Mouse (Mus musculus) thymus, postnatal 25 days (tissue): Measurements from ENCODE around the gene Tm9sf4.
A peak's percentile ranks its signal among the peaks of the same experiment; 100 is the strongest.

ENCODE experiments used
- DNase-seq: peaks from one replicate; pipeline ENCODE4 v3.0.0; 2022

Gene Tm9sf4

DNA sequence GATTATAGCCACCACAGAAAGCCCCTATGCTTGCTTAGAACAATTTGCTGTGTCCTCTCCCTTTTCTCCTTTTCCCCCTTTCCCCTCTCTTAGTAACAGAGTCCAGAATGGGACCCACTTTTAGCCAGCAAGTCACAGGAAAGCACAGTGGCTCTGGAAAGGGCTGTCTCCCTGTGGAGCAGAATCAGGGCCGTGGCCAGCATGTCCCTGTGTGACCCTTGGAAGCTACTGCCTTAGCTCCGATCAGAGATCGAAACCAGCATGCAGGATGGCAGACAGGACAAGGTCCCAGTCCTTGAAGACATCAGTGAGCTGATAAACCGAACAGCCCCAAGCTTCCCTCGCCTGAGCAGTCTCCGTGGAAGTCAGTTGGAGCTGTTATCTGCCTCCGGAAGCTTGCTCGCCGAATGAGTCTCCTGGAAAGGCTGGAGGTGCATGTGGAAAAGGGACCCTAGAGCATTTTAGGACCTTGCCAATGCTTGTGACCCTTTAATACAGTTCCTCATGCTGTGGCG lies 56.8 kb downstream of the Tm9sf4 start:
- no peak for DNase-seq

GRCm38 (mm10) chr2:153218516-153218915 lies 57.4 kb downstream of the Tm9sf4 start:
- no peak for DNase-seq

DNA sequence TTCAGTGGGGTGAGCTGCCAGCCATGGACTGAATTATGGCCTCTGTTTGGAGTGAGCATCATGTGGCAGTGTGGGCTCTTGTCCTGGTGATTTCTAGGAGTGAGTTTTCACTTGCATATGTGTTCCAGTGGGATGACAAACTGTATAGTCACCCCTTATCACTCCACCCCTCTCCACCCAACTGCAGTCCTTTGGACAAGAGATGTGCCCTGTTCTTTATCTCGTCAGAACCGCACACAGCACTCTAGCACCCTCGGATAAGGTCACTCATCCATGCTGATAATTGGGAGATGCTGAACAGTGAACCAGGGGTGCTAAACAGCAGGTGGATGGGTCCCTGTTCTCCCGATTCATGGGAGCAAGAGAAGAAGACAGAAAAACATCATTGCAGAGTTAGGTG lies 60.5 kb downstream of the Tm9sf4 start:
- DNase-seq: no peak

GRCm38 (mm10) chr2:153222130-153222529 lies 61.0 kb downstream of the Tm9sf4 start:
- no peak for DNase-seq

DNA sequence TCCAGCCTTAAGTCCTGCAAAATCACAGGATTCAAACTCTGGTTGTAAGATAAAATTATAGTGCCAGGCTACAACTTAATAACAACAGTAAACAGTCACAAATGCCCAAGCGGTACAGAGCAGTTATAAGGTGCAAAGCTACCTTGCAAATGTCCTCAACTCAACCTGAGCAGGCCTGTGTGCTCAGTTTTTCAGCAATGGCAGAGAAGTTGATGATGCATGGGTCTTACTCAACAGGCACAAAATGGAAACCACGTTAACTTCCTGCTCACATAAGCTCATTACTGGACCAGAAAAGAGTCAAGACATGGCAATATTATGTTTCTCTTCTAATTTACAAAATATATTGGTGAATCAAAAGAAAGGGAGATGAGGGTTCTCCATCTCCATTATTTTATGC lies 61.5 kb downstream of the Tm9sf4 start:
- DNase-seq: no peak

DNA sequence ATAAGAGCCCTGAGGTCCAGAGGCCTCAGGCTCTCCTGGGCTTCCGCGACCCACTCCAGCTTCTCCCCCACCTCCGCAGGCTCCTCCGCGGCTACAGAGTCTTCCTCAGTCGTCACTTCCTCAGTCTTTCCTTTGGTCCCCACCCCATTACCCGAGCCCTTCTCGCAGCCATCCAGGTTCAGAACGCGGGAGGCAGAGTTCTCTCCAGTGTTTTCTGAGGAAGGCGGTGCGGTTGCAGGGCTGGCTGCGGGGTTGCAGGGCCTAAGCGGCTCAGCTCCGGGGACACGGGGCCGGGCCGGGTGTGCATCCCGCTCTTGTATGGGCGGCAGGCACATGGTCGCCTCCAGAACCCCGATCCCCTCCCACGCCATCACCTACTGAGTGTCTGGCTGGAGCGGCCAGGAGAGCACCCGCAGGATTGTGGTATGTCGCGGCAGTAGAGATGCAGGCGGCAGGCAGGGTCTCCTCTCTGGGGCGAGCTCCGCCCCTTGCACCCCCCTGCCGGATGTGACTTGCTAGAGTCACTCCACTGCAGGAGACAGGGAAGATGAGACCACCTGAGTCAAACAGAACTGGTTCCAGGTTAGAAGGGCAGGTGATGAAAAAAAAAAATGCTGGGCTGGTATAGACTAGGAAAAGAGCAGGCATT lies 64.0 kb downstream of the Tm9sf4 start, which contains the start of gene Tspyl3:
Tspyl3 (minus strand) TSS at position 496 of the 649 bp plus-strand sequence.
- DNase-seq: peak; percentile 81

GRCm38 (mm10) chr2:153225595-153225953 lies 64.5 kb downstream of the Tm9sf4 start:
- DNase-seq: no peak

- no peak for DNase-seq
Observed at GRCm38 (mm10) chr2:153227959-153228358, 66.9 kb downstream of the Tm9sf4 start.

- DNase-seq: no peak
Observed at GRCm38 (mm10) chr2:153228523-153228922, 67.4 kb downstream of the Tm9sf4 start.

DNA sequence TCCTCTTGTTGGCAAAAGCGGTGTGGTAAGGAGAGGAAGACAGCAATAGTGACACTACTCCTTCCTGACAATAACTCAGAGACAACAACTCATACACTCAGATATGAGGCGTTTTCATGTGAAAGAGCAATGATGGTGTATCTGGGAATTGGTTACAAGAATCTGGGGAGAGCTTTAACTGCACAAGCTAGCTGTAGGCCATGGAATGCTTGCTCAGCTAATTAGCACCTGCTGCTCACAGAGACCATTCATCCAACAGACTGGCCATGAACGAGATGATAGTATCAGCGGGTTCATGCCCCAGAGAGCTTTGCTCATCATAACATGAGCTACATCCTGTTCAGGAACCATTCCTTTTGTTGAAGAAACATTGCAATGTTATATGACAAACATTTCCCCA lies 76.1 kb downstream of the Tm9sf4 start:
- DNase-seq: no peak

DNA sequence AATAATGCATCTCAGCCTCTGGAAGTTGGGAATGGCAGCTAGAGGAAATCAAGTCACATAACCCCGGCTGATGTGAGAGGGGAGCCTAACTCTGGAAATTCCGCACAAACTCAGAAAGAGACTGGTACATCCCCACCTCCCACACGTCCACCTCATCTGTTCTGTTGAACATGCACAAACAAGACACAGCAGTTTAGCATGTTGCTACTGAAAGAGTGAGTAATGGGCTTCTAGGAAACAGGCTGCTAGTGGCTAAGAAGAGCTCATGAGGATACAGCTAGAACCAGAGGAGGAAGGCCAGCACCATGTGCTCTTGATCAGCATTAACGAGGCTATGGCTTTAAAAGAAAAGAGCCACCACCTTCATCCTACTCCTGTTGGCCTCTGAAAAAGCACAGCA lies 76.8 kb downstream of the Tm9sf4 start:
- DNase-seq: no peak

DNA sequence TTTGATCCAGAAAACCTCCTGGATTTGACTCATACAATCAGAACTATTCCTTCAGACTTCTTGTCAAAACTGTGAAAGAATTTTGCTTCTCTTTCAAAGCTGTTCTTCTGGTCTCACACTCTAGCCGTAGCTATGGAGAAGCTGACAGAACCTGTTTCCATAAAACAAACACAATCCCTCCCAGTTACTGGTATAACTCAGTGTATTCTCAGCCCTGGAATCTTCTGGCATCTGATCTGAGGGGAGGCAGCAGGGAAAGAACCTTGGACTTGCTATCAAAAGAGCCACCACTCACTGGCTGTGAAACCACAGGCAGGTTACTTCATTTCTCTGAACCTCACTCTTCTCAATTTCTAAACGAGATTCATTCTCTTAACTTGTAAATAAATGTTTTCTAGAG lies 77.3 kb downstream of the Tm9sf4 start:
- no peak for DNase-seq

GRCm38 (mm10) chr2:153239021-153239859 lies 78.1 kb downstream of the Tm9sf4 start:
- DNase-seq: no peak

GRCm38 (mm10) chr2:153239860-153240480 lies 78.9 kb downstream of the Tm9sf4 start:
- DNase-seq: no peak

- DNase-seq: peak; percentile 71
Observed at GRCm38 (mm10) chr2:153240701-153241235, 79.7 kb downstream of the Tm9sf4 start.

GRCm38 (mm10) chr2:153241250-153242014 lies 80.3 kb downstream of the Tm9sf4 start, which contains the start of the genes Plagl2 and Pofut1:
Gene Plagl2, minus strand, starts transcription at chr2:153241426.
Gene Pofut1, plus strand, starts transcription at chr2:153241533.
- DNase-seq: peak; percentile 94

DNA sequence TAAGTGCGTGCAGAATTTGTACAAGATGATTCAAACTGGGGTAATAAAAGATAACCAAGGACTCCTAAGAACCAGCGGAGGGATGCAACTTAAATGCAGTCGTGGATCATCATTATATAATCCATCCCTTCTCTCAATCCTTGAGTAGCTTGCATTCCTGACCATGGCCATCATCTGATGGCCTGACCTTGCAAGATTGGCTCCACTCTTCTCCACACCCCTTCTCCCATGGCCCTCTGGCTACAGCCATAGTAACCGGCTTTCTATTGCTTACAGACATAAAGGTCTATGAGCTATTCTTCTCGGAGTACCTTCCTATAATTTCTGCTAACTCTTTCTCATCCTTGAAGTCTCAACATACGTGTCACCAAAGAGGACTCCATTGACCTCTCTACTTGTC lies 81.1 kb downstream of the Tm9sf4 start:
- DNase-seq: no peak

DNA sequence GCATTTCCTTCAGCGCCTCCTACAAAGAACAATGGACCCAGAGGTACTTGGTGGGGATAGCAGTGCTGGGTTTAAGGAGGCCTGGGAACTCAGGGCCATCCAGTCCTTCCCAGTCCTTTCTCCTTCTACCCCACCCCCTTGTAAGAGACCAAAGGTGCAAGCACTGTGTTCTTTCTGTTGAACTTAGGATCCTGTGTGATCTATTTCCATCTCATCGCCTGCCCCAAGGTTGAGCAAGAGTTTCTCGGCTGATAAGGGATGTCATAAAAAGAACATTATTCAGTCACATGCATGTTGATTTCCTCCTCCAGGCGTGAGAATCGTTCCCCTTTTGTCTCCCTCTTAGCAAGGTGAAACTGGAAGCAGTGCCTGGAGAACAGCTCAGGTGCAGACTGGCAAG lies 88.6 kb downstream of the Tm9sf4 start:
- no peak for DNase-seq

DNA sequence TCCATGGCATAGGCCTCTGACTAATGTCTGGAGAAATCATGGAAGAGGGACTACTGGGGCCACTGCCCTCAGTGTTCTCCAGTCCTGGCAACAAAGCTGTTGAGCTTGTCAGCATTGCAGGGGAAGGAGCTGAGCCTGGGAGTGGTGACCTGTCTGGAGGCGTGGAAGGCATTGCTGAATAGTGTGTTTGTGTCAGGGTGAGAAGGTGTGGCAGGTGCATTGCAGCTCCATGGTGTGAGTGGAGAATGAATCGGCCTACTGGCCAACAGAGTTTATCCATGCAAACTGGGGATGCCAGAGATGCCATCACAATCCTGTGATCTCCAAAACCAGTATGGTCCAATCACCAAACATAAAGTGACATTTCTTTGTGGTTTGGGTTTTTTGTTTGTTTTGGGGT lies 95.5 kb downstream of the Tm9sf4 start:
- no peak for DNase-seq

GRCm38 (mm10) chr2:153259030-153259863 lies 98.1 kb downstream of the Tm9sf4 start:
- no peak for DNase-seq
